Mouse (Mus musculus): ENCODE measurements around the gene Ppm1h. TPM values are rescaled to one million over a fixed set of nuclear protein-coding genes. Genes with fewer than 3 reads are reported as not detected.

Gene Ppm1h
- total and polyA plus RNA-seq, 3 experiments, result 1.2 to 1.3 (median 1.3) TPM

- no peak for DNase-seq (ENCODE audit: extremely low read depth)
- in situ Hi-C loops (cut with MboI; ENCODE audit: low pct_ligation_motif_present, low pct_unique_long_range_greater_than_20kb, low sequenced_read_pairs) (no loop called here), dilution Hi-C loops (cut with MboI; ENCODE audit: extremely low pct_ligation_motif_present, extremely low pct_unique_long_range_greater_than_20kb, low sequenced_read_pairs) (no loop called here)
- H3K36me3 ChIP-seq (replicated peaks in 1 of 2; ENCODE audit: control insufficient read depth in 1 of 2, insufficient read depth in 1 of 2, low read length in 1 of 2), result no peaks in the 10 kb centered on the region
- no peaks in the 10 kb centered on the region for H3K4me1 ChIP-seq (ENCODE audit: control insufficient read depth in 1 of 2, insufficient read depth in 2 of 2)
- no peaks in the 10 kb centered on the region for H3K27me3 ChIP-seq (replicated peaks)
- H3K79me2 ChIP-seq (replicated peaks; ENCODE audit: control insufficient read depth, extremely low read depth, insufficient read depth, poor library complexity, severe bottlenecking), result no peaks in the 10 kb centered on the region
- H3K27ac ChIP-seq (ENCODE audit: insufficient read depth, low read depth), result no peak overlapping the region
- no peak overlapping the region for H3K9ac ChIP-seq (ENCODE audit: insufficient read depth, low read depth)
- H3K9me3 ChIP-seq (replicated peaks; ENCODE audit: low read length), result no peaks in the 10 kb centered on the region
- no peak overlapping the region for H3K4me3 ChIP-seq (replicated peaks in 1 of 3; ENCODE audit: low read depth in 2 of 3, low read length in 2 of 3, poor library complexity in 1 of 3)
- no peak overlapping the region for H3K4me2 ChIP-seq (ENCODE audit: insufficient read depth, low read depth, poor library complexity, severe bottlenecking)
- TF ChIP-seq E2F4 (IDR thresholded peaks at IDR 0.05; ENCODE audit: insufficient replicate concordance, low read depth, low read length), result no peak
- TF ChIP-seq HCFC1 (IDR thresholded peaks at IDR 0.05; ENCODE audit: low read depth, low read length), result no peak
- no peak for TF ChIP-seq MEF2A (IDR thresholded peaks at IDR 0.05; ENCODE audit: borderline replicate concordance, low read depth, low read length)
- no peak for TF ChIP-seq NELFE (IDR thresholded peaks at IDR 0.05; ENCODE audit: low read depth, low read length)
- no peak for TF ChIP-seq GABPA (IDR thresholded peaks at IDR 0.05; ENCODE audit: insufficient replicate concordance, low read depth, low read length)
- TF ChIP-seq MAX (IDR thresholded peaks at IDR 0.05; ENCODE audit: low read length), result no peak
- no peak for TF ChIP-seq ZNF384 (IDR thresholded peaks at IDR 0.05; ENCODE audit: low read depth, low read length)
- TF ChIP-seq POLR2A (IDR thresholded peaks at IDR 0.05; ENCODE audit: low read depth, low read length), result no peak
- TF ChIP-seq USF1 (IDR thresholded peaks at IDR 0.05; ENCODE audit: low read depth, low read length), result no peak
These were observed 151.2 kb downstream of the Ppm1h start for GRCm38 (mm10) chr10:122829801-122830217.

- in situ Hi-C loops (cut with MboI; ENCODE audit: low pct_ligation_motif_present, low pct_unique_long_range_greater_than_20kb, low sequenced_read_pairs), result no loop called here
- Histone ChIP-seq H3K9me3 (replicated peaks; ENCODE audit: low read length) (no peaks in the 10 kb centered on the region), H3K79me2 (replicated peaks; ENCODE audit: control insufficient read depth, extremely low read depth, insufficient read depth, poor library complexity, severe bottlenecking) (no peaks in the 10 kb centered on the region), H3K27me3 (replicated peaks) (no peaks in the 10 kb centered on the region), H3K4me2 (ENCODE audit: insufficient read depth, low read depth, poor library complexity, severe bottlenecking) (no peak overlapping the region), H3K4me1 (ENCODE audit: control insufficient read depth in 1 of 2, insufficient read depth in 2 of 2) (no peaks in the 10 kb centered on the region), H3K4me3 (replicated peaks in 1 of 3; ENCODE audit: low read depth in 2 of 3, low read length in 2 of 3, poor library complexity in 1 of 3) (no peak overlapping the region), H3K36me3 (replicated peaks in 1 of 2; ENCODE audit: control insufficient read depth in 1 of 2, insufficient read depth in 1 of 2, low read length in 1 of 2) (no peaks in the 10 kb centered on the region), H3K9ac (ENCODE audit: insufficient read depth, low read depth) (no peak overlapping the region), H3K27ac (ENCODE audit: insufficient read depth, low read depth) (no peak overlapping the region)
- dilution Hi-C loops (cut with MboI; ENCODE audit: extremely low pct_ligation_motif_present, extremely low pct_unique_long_range_greater_than_20kb, low sequenced_read_pairs), result no loop called here
- no peak for DNase-seq (ENCODE audit: extremely low read depth)
- TF ChIP-seq BHLHE40 (IDR thresholded peaks at IDR 0.05; ENCODE audit: low read depth, low read length), result no peak
- no peak for TF ChIP-seq HCFC1 (IDR thresholded peaks at IDR 0.05; ENCODE audit: low read depth, low read length)
- TF ChIP-seq TCF12 (IDR thresholded peaks at IDR 0.05; ENCODE audit: low read depth, low read length), result no peak
- TF ChIP-seq CHD1 (IDR thresholded peaks at IDR 0.05; ENCODE audit: low read depth, low read length), result no peak
- no peak for TF ChIP-seq E2F4 (IDR thresholded peaks at IDR 0.05; ENCODE audit: insufficient replicate concordance, low read depth, low read length)
- TF ChIP-seq NRF1 (IDR thresholded peaks at IDR 0.05; ENCODE audit: low read depth, low read length), result no peak
- no peak for TF ChIP-seq NELFE (IDR thresholded peaks at IDR 0.05; ENCODE audit: low read depth, low read length)
- TF ChIP-seq MAFK (IDR thresholded peaks at IDR 0.05; ENCODE audit: insufficient replicate concordance, low read length), result no peak
- no peak for TF ChIP-seq RCOR1 (conservative IDR thresholded peaks at IDR 0.05; ENCODE audit: low read depth, low read length)
- TF ChIP-seq ZKSCAN1 (IDR thresholded peaks at IDR 0.05; ENCODE audit: borderline replicate concordance, low read depth, low read length), result no peak
- TF ChIP-seq JUN (IDR thresholded peaks at IDR 0.05; ENCODE audit: insufficient read depth, low read depth, low read length), result no peak
These were observed 152.1 kb downstream of the Ppm1h start for GRCm38 (mm10) chr10:122830638-122831037.
